Comparison of ENCODE assay signal across 8 mouse cellular contexts in the genomic region with DNA sequence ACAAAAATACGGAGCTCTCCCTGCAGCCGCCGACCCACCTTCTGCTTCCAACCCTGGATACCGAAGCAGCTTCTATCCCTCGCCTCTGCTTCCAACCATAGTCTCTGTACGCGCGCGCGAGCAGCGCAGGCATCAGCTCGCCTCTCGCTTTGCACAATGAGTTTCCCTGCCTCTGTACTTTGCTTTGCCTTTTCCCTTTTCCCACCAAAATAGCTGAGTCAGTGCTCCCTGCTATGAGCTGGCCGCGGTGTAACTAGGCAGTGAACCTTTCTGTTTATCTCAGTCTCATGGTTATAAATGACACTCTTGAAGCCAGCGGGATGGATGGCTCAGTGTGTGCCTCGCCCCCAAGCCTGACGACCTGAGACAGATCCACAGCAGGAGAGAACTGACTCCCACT.
DNase-seq lines count a peak whose midpoint lies in the region; ATAC-seq lines count a peak whose summit lies in the region.

No protein-coding gene starts in this region.

- peaks cover 27% of the 10 kb centered on the region for H3K4me1 ChIP-seq in forebrain, embryonic 14.5 days (ENCODE audit: control insufficient read depth, insufficient read depth, low read length)
- peaks cover 39% of the 10 kb centered on the region for H3K4me1 ChIP-seq in limb, embryonic 13.5 days

- no peak overlapping the region for H3K27ac ChIP-seq in forebrain, embryonic 14.5 days (ENCODE audit: low read depth, low read length)
- no peak overlapping the region for H3K27ac ChIP-seq in limb, embryonic 13.5 days

- intact Hi-C loops in left cerebral cortex, postnatal 4 days (cut with DNase I), result no loop called here

- peaks cover 18% of the 10 kb centered on the region; the same call in 1 of the 2 replicates for H3K27me3 ChIP-seq in forebrain, embryonic 14.5 days (replicated peaks; ENCODE audit: control insufficient read depth, insufficient read depth, low read length)
- H3K27me3 ChIP-seq in limb, embryonic 13.5 days, result peaks cover 96% of the 10 kb centered on the region

- H3K9me3 ChIP-seq in forebrain, embryonic 14.5 days (replicated peaks; ENCODE audit: control insufficient read depth, low read length), result no peaks in the 10 kb centered on the region
- no peaks in the 10 kb centered on the region for H3K9me3 ChIP-seq in limb, embryonic 13.5 days

- H3K9ac ChIP-seq in forebrain, embryonic 14.5 days (ENCODE audit: low read length), result no peak overlapping the region
- H3K9ac ChIP-seq in limb, embryonic 13.5 days, result no peak overlapping the region

- 4% methylated on average over 18 of the region's 18 CpGs for WGBS in forebrain, embryonic 14.5 days
- 2% methylated on average over 18 of the region's 18 CpGs for WGBS in limb, embryonic 13.5 days

- H3K36me3 ChIP-seq in forebrain, embryonic 14.5 days (ENCODE audit: control insufficient read depth, insufficient read depth, low read length), result no peaks in the 10 kb centered on the region
- H3K36me3 ChIP-seq in limb, embryonic 13.5 days, result no peaks in the 10 kb centered on the region

- no peak for ATAC-seq in forebrain, embryonic 14.5 days
- no peak for ATAC-seq in limb, embryonic 13.5 days (ENCODE audit: low FRiP score, low read depth)

- peak overlapping the region; percentile 36 for H3K4me2 ChIP-seq in forebrain, embryonic 14.5 days (ENCODE audit: low read length)
- H3K4me2 ChIP-seq in limb, embryonic 13.5 days (replicated peaks), result peak overlapping the region; percentile 51

- DNase-seq in right cerebral cortex, postnatal 14 days, result peak; percentile 12
- no peak for DNase-seq in right cerebral cortex, postnatal 36 days (ENCODE audit: low spot score in 2 of 2)
- DNase-seq in forebrain, embryonic 14.5 days (ENCODE audit: low spot score), result peak; percentile 74
- DNase-seq in testis, postnatal 14 days (ENCODE audit: low spot score), result no peak
- no peak for DNase-seq in urinary bladder, adult 2 months (ENCODE audit: low spot score)
- DNase-seq in cerebellum, adult 8-10 months, result no peak
- no peak for DNase-seq in left cerebral cortex, postnatal 4 days

- H3K4me3 ChIP-seq in forebrain, embryonic 14.5 days (ENCODE audit: low read depth, low read length), result no peak overlapping the region
- H3K4me3 ChIP-seq in limb, embryonic 13.5 days, result peak overlapping the region; percentile 15

Comparison
In these comparisons a context has a peak if more than half of its experiments do, and no peak if none do; other contexts are left out.
1. DNase-seq: peak in right cerebral cortex, postnatal 14 days (single experiment) and forebrain, embryonic 14.5 days (single experiment); none in right cerebral cortex, postnatal 36 days (0 of 2), testis, postnatal 14 days (single experiment), urinary bladder, adult 2 months (single experiment), cerebellum, adult 8-10 months (single experiment) and left cerebral cortex, postnatal 4 days (single experiment).